Mouse (Mus musculus) lung, embryonic 14.5 days (tissue): Measurements from ENCODE around the gene Tbc1d9b. TPM values are rescaled to one million over a fixed set of nuclear protein-coding genes. Genes with fewer than 3 reads are reported as not detected.
A peak's percentile ranks its signal among the peaks of the same experiment; 100 is the strongest.

Experiments used
- ATAC-seq: fragments of 200-750 bp; cut with Nextera tagmentation; 2 replicates; pipeline ENCODE4 v1.8.0; 2017; ENCODE audit warnings: mild to moderate bottlenecking, moderate TSS enrichment, moderate library complexity; ENCODE audit not compliant: insufficient read depth
- DNase-seq: peaks from one replicate; pipeline ENCODE4 v3.0.0-alpha.2; 2015
- H3K27ac ChIP-seq: fragments of 300-500 bp; sonication (generic); 2 replicates; pipeline ENCODE4 v1.5.1; 2014; ENCODE audit warnings: low read depth, mild to moderate bottlenecking, moderate library complexity
- H3K27me3 ChIP-seq: fragments of 300-500 bp; sonication (generic); 2 replicates; pipeline ENCODE4 v1.6.1; 2014; ENCODE audit warnings: low read length, control low read depth; ENCODE audit not compliant: insufficient read depth
- H3K36me3 ChIP-seq: fragments of 300-500 bp; sonication (generic); 2 replicates; pipeline ENCODE4 v1.6.1; 2014; ENCODE audit warnings: control low read depth; ENCODE audit not compliant: insufficient read depth
- H3K4me1 ChIP-seq: fragments of 300-500 bp; sonication (generic); 2 replicates; pipeline ENCODE4 v1.6.1; 2014; ENCODE audit warnings: antibody characterized with exemption, control low read depth; ENCODE audit not compliant: insufficient read depth
- H3K4me2 ChIP-seq: fragments of 300-500 bp; sonication (generic); 2 replicates; pipeline ENCODE4 v1.6.1; 2014; ENCODE audit warnings: mild to moderate bottlenecking
- H3K4me3 ChIP-seq: fragments of 300-500 bp; sonication (generic); 2 replicates; pipeline ENCODE4 v1.5.1; 2014; ENCODE audit warnings: low read depth, low read length
- H3K9ac ChIP-seq: fragments of 300-500 bp; sonication (generic); 2 replicates; pipeline ENCODE4 v1.6.1; 2014
- H3K9me3 ChIP-seq: fragments of 300-500 bp; sonication (generic); 2 replicates; pipeline ENCODE4 v1.6.1; 2016; ENCODE audit warnings: low read depth, low read length, control low read depth
- CTCF ChIP-seq: IDR thresholded peaks from 2 replicates; pipeline ENCODE4 v1.5.1; 2016; ENCODE audit warnings: antibody characterized with exemption, low read depth
- WGBS: fragments of 180-500 bp; shearing (Covaris S2); extraction: QIAGEN DNeasy Blood & Tissue Kit; methylation state at CpG from one replicate; pipeline ENCODE4 v1.1.7; 2014; 5-methylcytosine and 5-hydroxymethylcytosine counted together
- polyA plus RNA-seq: library from polyadenylated mRNA; unstranded; fragments of >200 nt; fragmentation: Nextera tagmentation; extraction: Ambion mirVana; gene quantifications from 2 replicates; pipeline ENCODE4 v1.2.1, GENCODE M21; 2014

The Tbc1d9b gene
- polyA plus RNA-seq, 1 experiment from 2014 or later: 45.3 TPM

GRCm38 (mm10) chr11:50108823-50109244 lies 22.4 kb upstream of the Tbc1d9b start:
- Histone ChIP-seq H3K27ac (peak overlapping the region; percentile 58; the same call in 1 of the 2 replicates), H3K36me3 (peaks cover 3% of the 10 kb centered on the region; the same call in 1 of the 2 replicates), H3K9ac (no peak overlapping the region)

GRCm38 (mm10) chr11:50114329-50114728 lies 16.9 kb upstream of the Tbc1d9b start:
- H3K4me2 ChIP-seq: no peak overlapping the region
- TF ChIP-seq CTCF: peak; percentile 87
- H3K9ac ChIP-seq: no peak overlapping the region
- 0 out of 2 replicates have a peak, but pooled peaks cover 1% of the 10 kb centered on the region for H3K36me3 ChIP-seq
- WGBS: 19% methylated on average over 5 of the region's 5 CpGs
- no peak overlapping the region for H3K27ac ChIP-seq
- no peaks in the 10 kb centered on the region for H3K9me3 ChIP-seq
- no peak overlapping the region for H3K4me3 ChIP-seq
- peak; percentile 85 for DNase-seq
- H3K4me1 ChIP-seq: no peaks in the 10 kb centered on the region
- peak; percentile 60; the same call in 1 of the 2 replicates for ATAC-seq
- H3K27me3 ChIP-seq: no peaks in the 10 kb centered on the region

More at GRCm38 (mm10) chr11:50108823-50109244, 22.4 kb upstream of the Tbc1d9b start:
- DNase-seq (peak; percentile 38), ATAC-seq (no peak)
- no peak overlapping the region for H3K4me2 ChIP-seq
- H3K9me3 ChIP-seq: no peaks in the 10 kb centered on the region
- H3K4me3 ChIP-seq: no peak overlapping the region
- no peaks in the 10 kb centered on the region for H3K27me3 ChIP-seq
- WGBS: 74% methylated on average over 8 of the region's 8 CpGs
- H3K4me1 ChIP-seq: no peaks in the 10 kb centered on the region
- TF ChIP-seq CTCF: no peak

- Histone ChIP-seq H3K4me2 (no peak overlapping the region), H3K9me3 (no peaks in the 10 kb centered on the region), H3K36me3 (no peaks in the 10 kb centered on the region), H3K27ac (no peak overlapping the region), H3K27me3 (no peaks in the 10 kb centered on the region), H3K9ac (no peak overlapping the region), H3K4me1 (no peaks in the 10 kb centered on the region), H3K4me3 (no peak overlapping the region)
- ATAC-seq (no peak), DNase-seq (no peak)
- TF ChIP-seq CTCF: no peak
- WGBS: 89% methylated on average over 8 of the region's 8 CpGs
Measured at GRCm38 (mm10) chr11:50122631-50123081, 8.5 kb upstream of the Tbc1d9b start.

- no peak overlapping the region for H3K4me3 ChIP-seq
- no peak overlapping the region; the same call in 1 of the 2 replicates for H3K9ac ChIP-seq
- TF ChIP-seq CTCF: no peak
- H3K36me3 ChIP-seq: no peaks in the 10 kb centered on the region
- ATAC-seq (no peak), DNase-seq (no peak)
- no peaks in the 10 kb centered on the region for H3K27me3 ChIP-seq
- H3K4me2 ChIP-seq: peak overlapping the region; percentile 54
- H3K9me3 ChIP-seq: no peaks in the 10 kb centered on the region
- 4% methylated on average over 10 of the region's 10 CpGs for WGBS
- no peak overlapping the region for H3K27ac ChIP-seq
- peaks cover 6% of the 10 kb centered on the region for H3K4me1 ChIP-seq
Measured at GRCm38 (mm10) chr11:50127781-50128180, 3.4 kb upstream of the Tbc1d9b start.

- WGBS: 8% methylated on average over 10 of the region's 10 CpGs
- peak; percentile 39 for DNase-seq
- Histone ChIP-seq H3K4me2 (peak overlapping the region; percentile 90), H3K4me3 (peak overlapping the region; percentile 90), H3K27ac (peak overlapping the region; percentile 91), H3K4me1 (peaks cover 9% of the 10 kb centered on the region), H3K9ac (peak overlapping the region; percentile 98), H3K9me3 (no peaks in the 10 kb centered on the region), H3K27me3 (no peaks in the 10 kb centered on the region), H3K36me3 (peaks cover 9% of the 10 kb centered on the region)
- no peak for TF ChIP-seq CTCF
- ATAC-seq: no peak
Measured at GRCm38 (mm10) chr11:50131801-50132201, 605 bp downstream of the Tbc1d9b start.

- WGBS: 80% methylated on average over 6 of the region's 6 CpGs
- H3K9me3 ChIP-seq: no peaks in the 10 kb centered on the region
- DNase-seq: no peak
- peaks cover 13% of the 10 kb centered on the region for H3K36me3 ChIP-seq
- no peak overlapping the region for H3K27ac ChIP-seq
- no peak for TF ChIP-seq CTCF
- peak overlapping the region; percentile 90 for H3K4me3 ChIP-seq
- ATAC-seq: no peak
- H3K4me1 ChIP-seq: peaks cover 9% of the 10 kb centered on the region
- H3K4me2 ChIP-seq: peak overlapping the region; percentile 90
- H3K27me3 ChIP-seq: no peaks in the 10 kb centered on the region
- H3K9ac ChIP-seq: peak overlapping the region; percentile 98
Measured at GRCm38 (mm10) chr11:50132265-50132664, 1.1 kb downstream of the Tbc1d9b start.

GRCm38 (mm10) chr11:50134136-50134859 lies 3.1 kb downstream of the Tbc1d9b start:
- no peak overlapping the region for H3K4me3 ChIP-seq
- 59% methylated on average over 10 of the region's 10 CpGs for WGBS
- TF ChIP-seq CTCF: no peak
- H3K27ac ChIP-seq: peak overlapping the region; percentile 21; the same call in 1 of the 2 replicates
- H3K4me2 ChIP-seq: 0 out of 2 replicates have a peak overlapping the region, but pooled peaks have one; percentile 1
- H3K9ac ChIP-seq: no peak overlapping the region
- H3K36me3 ChIP-seq: peaks cover 31% of the 10 kb centered on the region
- H3K9me3 ChIP-seq: no peaks in the 10 kb centered on the region
- DNase-seq (peak; percentile 54), ATAC-seq (no peak)
- peaks cover 9% of the 10 kb centered on the region for H3K4me1 ChIP-seq
- no peaks in the 10 kb centered on the region for H3K27me3 ChIP-seq
